Mouse (Mus musculus) forebrain, embryonic 15.5 days (tissue): ENCODE measurements around the gene Rtkn. TPM values are rescaled to one million over a fixed set of nuclear protein-coding genes. Genes with fewer than 3 reads are reported as not detected.

Source experiments
- ATAC-seq: fragments of 200-750 bp; cut with Nextera tagmentation; replicated peaks from 2 replicates; pipeline ENCODE4 v1.8.0; 2017; ENCODE audit warnings: mild to moderate bottlenecking, moderate TSS enrichment, moderate library complexity
- H3K27ac ChIP-seq: fragments of 300-500 bp; sonication (generic); replicated peaks from 2 replicates; pipeline ENCODE4 v1.5.1; 2015; ENCODE audit warnings: mild to moderate bottlenecking, inconsistent platforms
- H3K27me3 ChIP-seq: fragments of 300-500 bp; sonication (generic); 2 replicates; pipeline ENCODE4 v1.6.1; 2015; ENCODE audit warnings: inconsistent platforms
- H3K36me3 ChIP-seq: fragments of 300-500 bp; sonication (generic); 2 replicates; pipeline ENCODE4 v1.6.1; 2015; ENCODE audit warnings: mild to moderate bottlenecking, inconsistent platforms
- H3K4me1 ChIP-seq: fragments of 300-500 bp; sonication (generic); 2 replicates; pipeline ENCODE4 v1.6.1; 2015; ENCODE audit warnings: inconsistent platforms
- H3K4me2 ChIP-seq: fragments of 300-500 bp; sonication (generic); replicated peaks from 2 replicates; pipeline ENCODE4 v1.6.1; 2015; ENCODE audit warnings: mild to moderate bottlenecking, inconsistent platforms
- H3K4me3 ChIP-seq: fragments of 300-500 bp; sonication (generic); 2 replicates; pipeline ENCODE4 v1.5.1; 2015; ENCODE audit warnings: mild to moderate bottlenecking, inconsistent platforms
- H3K9ac ChIP-seq: fragments of 300-500 bp; sonication (generic); replicated peaks from 2 replicates; pipeline ENCODE4 v1.6.1; 2015; ENCODE audit warnings: mild to moderate bottlenecking, inconsistent platforms
- H3K9me3 ChIP-seq: fragments of 300-500 bp; sonication (generic); 2 replicates; pipeline ENCODE4 v1.6.1; 2016; ENCODE audit warnings: inconsistent platforms
- WGBS: fragments of 180-500 bp; shearing (Covaris S2); methylation state at CpG from one replicate; pipeline ENCODE4 v1.1.7; 2015; ENCODE audit warnings: mixed read lengths; 5-methylcytosine and 5-hydroxymethylcytosine counted together
- polyA plus RNA-seq: library from polyadenylated mRNA; unstranded; fragments of >200 nt; fragmentation: Nextera tagmentation; extraction: Ambion mirVana; gene quantifications from 2 replicates; pipeline ENCODE4 v1.2.1, GENCODE M21; 2015

Gene Rtkn
- polyA plus RNA-seq, 1 experiment from 2014 or later, result 7.0 TPM

GRCm38 (mm10) chr6:83104158-83104557, 31.1 kb upstream of the Rtkn start:
- H3K4me2 ChIP-seq, result no peak overlapping the region
- WGBS, result 40% methylated on average over 4 of the region's 4 CpGs
- no peaks in the 10 kb centered on the region for H3K27me3 ChIP-seq
- no peak overlapping the region for H3K9ac ChIP-seq
- peaks cover 37% of the 10 kb centered on the region for H3K4me1 ChIP-seq
- H3K36me3 ChIP-seq, result no peaks in the 10 kb centered on the region
- H3K9me3 ChIP-seq, result no peaks in the 10 kb centered on the region
- peak; percentile 38 for ATAC-seq
- no peak overlapping the region for H3K4me3 ChIP-seq
- no peak overlapping the region for H3K27ac ChIP-seq

- Histone ChIP-seq H3K4me1 (peaks cover 31% of the 10 kb centered on the region), H3K27me3 (no peaks in the 10 kb centered on the region), H3K9ac (no peak overlapping the region), H3K4me2 (peak overlapping the region; percentile 83), H3K4me3 (peak overlapping the region; percentile 87), H3K9me3 (no peaks in the 10 kb centered on the region), H3K36me3 (peaks cover 4% of the 10 kb centered on the region; the same call in 1 of the 2 replicates), H3K27ac (peak overlapping the region; percentile 80; the same call in 1 of the 2 replicates)
- no peak for ATAC-seq
- 35% methylated on average over 13 of the region's 13 CpGs for WGBS
Observed at GRCm38 (mm10) chr6:83107566-83108400, 27.5 kb upstream of the Rtkn start.

GRCm38 (mm10) chr6:83108762-83109668, 26.2 kb upstream of the Rtkn start, which contains the start of gene Mrpl53:
Gene Mrpl53 (plus strand): TSS chr6:83109040.
- under 1% methylated on average over 76 of the region's 76 CpGs for WGBS
- peak; percentile 83 for ATAC-seq
- Histone ChIP-seq H3K9ac (peak within 1 kb of the TSS; percentile 89), H3K27me3 (no peaks in the 10 kb centered on the region), H3K36me3 (peaks cover 4% of the 10 kb centered on the region; the same call in 1 of the 2 replicates), H3K9me3 (no peaks in the 10 kb centered on the region), H3K27ac (peak within 1 kb of the TSS; percentile 80), H3K4me2 (peak within 1 kb of the TSS; percentile 83), H3K4me3 (peak within 1 kb of the TSS; percentile 87), H3K4me1 (peaks cover 22% of the 10 kb centered on the region)

DNA sequence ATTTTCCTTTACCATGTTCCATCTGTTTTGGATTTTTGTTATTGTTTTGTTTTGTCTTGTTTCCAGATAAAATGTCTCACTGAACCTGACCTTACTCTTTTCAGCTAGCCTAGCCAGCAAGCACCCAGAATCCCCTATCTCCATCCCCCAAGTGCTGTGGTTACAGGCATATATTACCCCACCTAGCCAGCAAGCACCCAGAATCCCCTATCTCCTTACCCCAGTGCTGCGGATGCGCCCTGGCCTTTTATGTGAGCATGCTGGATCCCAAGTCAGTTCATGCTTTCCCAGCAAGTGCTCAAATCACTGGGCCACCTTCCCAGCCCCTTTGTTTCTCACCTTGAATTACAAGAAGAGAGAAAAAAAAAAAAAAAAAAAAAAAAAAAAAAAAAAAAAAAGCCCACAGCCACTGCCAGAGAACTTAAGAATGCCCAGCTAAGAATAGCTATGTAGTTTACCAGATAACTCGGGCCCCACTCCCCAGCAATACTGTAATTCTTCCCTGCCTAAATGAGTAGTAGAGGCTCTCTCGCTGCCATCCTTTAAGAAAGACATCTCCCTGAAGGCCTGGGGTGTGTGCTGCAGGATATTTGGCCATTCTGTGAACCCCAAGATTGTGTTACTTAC, 23.6 kb upstream of the Rtkn start:
- Histone ChIP-seq H3K4me2 (no peak overlapping the region), H3K36me3 (peaks cover 4% of the 10 kb centered on the region; the same call in 1 of the 2 replicates), H3K4me1 (peaks cover 39% of the 10 kb centered on the region), H3K9ac (no peak overlapping the region), H3K27ac (no peak overlapping the region), H3K27me3 (no peaks in the 10 kb centered on the region), H3K9me3 (no peaks in the 10 kb centered on the region), H3K4me3 (no peak overlapping the region)
- 97% methylated on average over 4 of the region's 4 CpGs for WGBS
- no peak for ATAC-seq

DNA sequence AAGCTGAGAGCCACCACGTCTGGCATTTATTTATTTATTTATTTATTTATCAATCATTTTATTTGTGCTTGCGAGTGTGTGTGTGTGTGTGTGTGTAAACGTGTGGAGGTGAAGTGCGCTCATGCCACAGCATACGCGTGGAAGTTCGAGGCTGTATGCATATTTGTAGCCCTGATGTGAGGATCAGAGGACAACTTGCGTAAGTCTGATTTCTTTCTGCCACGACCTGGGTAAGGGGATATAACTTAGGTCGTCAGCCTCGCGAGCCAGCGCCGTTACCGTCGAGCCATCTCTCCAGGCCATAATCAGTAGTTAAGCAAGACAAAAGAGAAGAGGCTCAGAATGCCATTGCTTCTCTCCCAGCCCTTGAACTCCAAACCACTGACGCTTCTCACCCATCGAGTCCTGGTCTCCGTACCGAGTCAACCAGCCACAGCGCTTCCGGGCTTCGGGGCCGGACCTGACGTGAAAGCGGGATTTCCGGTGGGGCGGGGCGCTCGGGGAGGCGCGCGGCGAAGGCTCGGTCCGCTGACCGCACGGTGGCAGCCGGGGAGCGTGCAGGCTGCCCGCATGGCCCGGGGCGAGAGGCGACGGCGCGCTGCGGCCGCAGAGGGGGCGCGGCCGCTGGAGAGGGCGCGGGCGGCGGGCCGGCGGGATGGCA, 20.1 kb upstream of the Rtkn start, which contains the start of gene Mogs:
TSS of gene Mogs (plus strand) at position 486 of the 661 bp plus-strand sequence.
- H3K27me3 ChIP-seq, result no peaks in the 10 kb centered on the region
- H3K9me3 ChIP-seq, result no peaks in the 10 kb centered on the region
- H3K9ac ChIP-seq, result peak within 1 kb of the TSS; percentile 81
- peaks cover 29% of the 10 kb centered on the region; the same call in 1 of the 2 replicates for H3K36me3 ChIP-seq
- peak within 1 kb of the TSS; percentile 97 for H3K4me2 ChIP-seq
- H3K4me1 ChIP-seq, result peaks cover 40% of the 10 kb centered on the region
- peak within 1 kb of the TSS; percentile 77 for H3K4me3 ChIP-seq
- 1% methylated on average over 43 of the region's 58 CpGs for WGBS
- peak; percentile 90 for ATAC-seq
- H3K27ac ChIP-seq, result peak within 1 kb of the TSS; percentile 79

DNA sequence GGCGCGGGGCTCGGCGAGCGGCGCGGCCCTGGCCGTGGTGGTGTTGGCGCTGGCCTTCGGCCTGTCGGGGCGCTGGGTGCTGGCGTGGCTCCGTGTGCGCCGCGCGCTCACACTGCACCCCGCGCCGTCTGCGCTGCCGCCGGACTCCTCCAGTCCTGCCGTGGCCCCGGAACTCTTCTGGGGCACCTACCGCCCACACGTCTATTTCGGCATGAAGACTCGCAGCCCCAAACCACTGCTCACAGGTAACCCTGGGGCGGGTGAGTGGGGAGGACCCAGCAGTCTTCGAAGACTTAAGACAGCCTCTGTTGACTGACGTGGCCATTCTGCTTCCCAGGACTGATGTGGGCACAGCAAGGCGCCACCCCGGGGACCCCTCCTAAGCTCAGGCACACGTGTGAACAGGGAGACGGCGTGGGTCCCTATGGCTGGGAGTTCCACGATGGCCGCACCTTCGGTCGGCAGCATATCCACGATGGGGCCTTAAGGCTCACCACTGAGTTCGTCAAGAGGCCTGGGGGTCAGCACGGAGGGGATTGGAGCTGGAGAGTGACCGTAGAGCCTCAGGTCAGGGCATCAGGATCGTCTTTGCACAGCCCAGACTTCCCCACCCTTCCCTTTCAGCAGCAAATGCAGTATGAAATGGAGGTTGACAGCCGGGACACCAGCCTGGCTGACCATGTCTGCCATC, 19.4 kb upstream of the Rtkn start:
- Histone ChIP-seq H3K36me3 (peaks cover 26% of the 10 kb centered on the region; the same call in 1 of the 2 replicates), H3K4me1 (peaks cover 44% of the 10 kb centered on the region), H3K4me2 (peak overlapping the region; percentile 97), H3K27me3 (no peaks in the 10 kb centered on the region), H3K27ac (peak overlapping the region; percentile 79), H3K9ac (peak overlapping the region; percentile 81), H3K9me3 (no peaks in the 10 kb centered on the region), H3K4me3 (peak overlapping the region; percentile 77)
- peak; percentile 62 for ATAC-seq
- WGBS, result 1% methylated on average over 47 of the region's 48 CpGs

- H3K27ac ChIP-seq, result no peak overlapping the region
- no peaks in the 10 kb centered on the region for H3K27me3 ChIP-seq
- H3K9me3 ChIP-seq, result no peaks in the 10 kb centered on the region
- peaks cover 44% of the 10 kb centered on the region for H3K4me1 ChIP-seq
- peaks cover 25% of the 10 kb centered on the region; the same call in 1 of the 2 replicates for H3K36me3 ChIP-seq
- peak overlapping the region; percentile 81 for H3K9ac ChIP-seq
- peak overlapping the region; percentile 77 for H3K4me3 ChIP-seq
- ATAC-seq, result no peak
- peak overlapping the region; percentile 97 for H3K4me2 ChIP-seq
- WGBS, result 76% methylated on average over 11 of the region's 11 CpGs
Observed at GRCm38 (mm10) chr6:83116373-83117164, 18.7 kb upstream of the Rtkn start.

DNA sequence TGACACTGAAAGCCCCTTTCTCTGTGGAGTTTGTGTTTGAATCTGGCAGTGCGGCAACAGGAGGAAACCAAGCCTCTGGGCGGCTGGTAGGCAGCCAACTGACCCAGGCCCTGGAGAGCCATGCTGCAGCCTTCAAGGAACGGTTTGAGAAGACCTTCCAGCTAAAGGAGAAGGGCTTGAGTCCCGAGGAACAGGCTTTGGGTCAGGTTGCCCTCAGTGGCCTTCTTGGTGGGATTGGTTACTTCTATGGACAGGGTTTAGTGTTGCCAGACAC, 18.2 kb upstream of the Rtkn start:
- no peaks in the 10 kb centered on the region for H3K9me3 ChIP-seq
- H3K4me3 ChIP-seq, result no peak overlapping the region
- no peak overlapping the region for H3K4me2 ChIP-seq
- 84% methylated on average over 4 of the region's 4 CpGs for WGBS
- H3K27me3 ChIP-seq, result no peaks in the 10 kb centered on the region
- H3K36me3 ChIP-seq, result peaks cover 25% of the 10 kb centered on the region; the same call in 1 of the 2 replicates
- no peak overlapping the region for H3K27ac ChIP-seq
- no peak for ATAC-seq
- H3K4me1 ChIP-seq, result peaks cover 45% of the 10 kb centered on the region
- 0 out of 2 replicates have a peak overlapping the region, but pooled peaks have one; percentile 81 for H3K9ac ChIP-seq

GRCm38 (mm10) chr6:83117616-83118015, 17.6 kb upstream of the Rtkn start:
- Histone ChIP-seq H3K4me1 (peaks cover 51% of the 10 kb centered on the region), H3K9ac (no peak overlapping the region), H3K36me3 (peaks cover 25% of the 10 kb centered on the region; the same call in 1 of the 2 replicates), H3K4me3 (no peak overlapping the region), H3K27ac (no peak overlapping the region), H3K9me3 (no peaks in the 10 kb centered on the region), H3K4me2 (no peak overlapping the region), H3K27me3 (no peaks in the 10 kb centered on the region)
- ATAC-seq, result no peak
- WGBS, result 91% methylated on average over 13 of the region's 13 CpGs

DNA sequence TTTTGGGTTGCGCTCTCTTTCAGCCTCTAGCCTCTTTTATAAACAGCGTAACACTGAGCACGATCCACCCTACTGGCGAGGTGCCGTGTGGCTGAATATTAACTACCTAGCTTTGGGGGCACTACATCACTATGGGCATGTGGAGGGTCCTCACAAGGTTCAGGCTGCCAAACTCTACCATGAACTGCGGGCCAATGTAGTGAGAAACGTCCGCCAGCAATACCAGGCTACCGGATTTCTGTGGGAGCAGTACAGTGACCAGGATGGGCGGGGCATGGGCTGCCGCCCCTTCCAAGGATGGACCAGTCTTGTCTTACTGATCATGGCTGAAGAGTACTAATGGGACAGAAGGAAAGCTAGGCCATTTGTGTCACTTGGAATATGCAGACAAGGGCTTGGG, 16.9 kb upstream of the Rtkn start:
- no peak overlapping the region for H3K4me3 ChIP-seq
- H3K4me2 ChIP-seq, result no peak overlapping the region
- no peak for ATAC-seq
- no peaks in the 10 kb centered on the region for H3K27me3 ChIP-seq
- H3K27ac ChIP-seq, result no peak overlapping the region
- no peak overlapping the region for H3K9ac ChIP-seq
- H3K4me1 ChIP-seq, result peaks cover 58% of the 10 kb centered on the region
- peaks cover 25% of the 10 kb centered on the region; the same call in 1 of the 2 replicates for H3K36me3 ChIP-seq
- 85% methylated on average over 11 of the region's 11 CpGs for WGBS
- H3K9me3 ChIP-seq, result no peaks in the 10 kb centered on the region
